Mouse (Mus musculus) thymus, postnatal 0 days (tissue): ENCODE data around the gene Osbpl11. TPM values are rescaled to one million over a fixed set of nuclear protein-coding genes. Genes with fewer than 3 reads are reported as not detected.
A peak's percentile ranks its signal among the peaks of the same experiment; 100 is the strongest.
"Not testable (repeated sequence)": the region's sequence is repeated elsewhere in the genome, so short reads cannot be mapped to it uniquely, and the experiment has no call there.

ENCODE experiments used
- DNase-seq: peaks from one replicate; pipeline ENCODE4 v3.0.0-alpha.2; 2015; ENCODE audit warnings: low spot score
- polyA plus RNA-seq: library from polyadenylated mRNA; unstranded; fragments of >200 nt; fragmentation: Nextera tagmentation; extraction: Ambion mirVana; gene quantifications from 2 replicates; pipeline ENCODE4 v1.2.1, GENCODE M21; 2015

The Osbpl11 gene
- 23.1 and 26.3 TPM in 2 replicates for polyA plus RNA-seq

DNA sequence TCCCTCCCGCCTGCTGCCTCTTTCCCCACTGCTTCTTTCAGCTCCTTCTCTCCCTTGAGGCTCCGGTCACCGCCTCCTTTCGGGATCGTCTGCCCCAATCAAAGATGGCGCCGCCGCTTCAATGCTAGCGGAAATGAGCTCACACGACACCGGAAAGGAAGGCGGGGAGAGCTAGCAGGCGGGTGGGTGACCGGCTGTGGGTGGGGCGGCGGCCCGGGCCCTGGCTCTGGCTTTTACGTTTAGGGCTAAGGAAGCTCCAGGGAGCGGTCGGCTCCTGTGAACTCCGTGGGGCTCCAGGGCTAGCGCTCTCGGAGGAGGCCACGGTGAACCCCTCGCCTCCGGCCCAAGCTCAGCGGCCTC lies at the start of gene Osbpl11:
Gene Osbpl11 (plus strand): TSS at position 171 of the 360 bp plus-strand sequence.
- peak; percentile 95 for DNase-seq

DNA sequence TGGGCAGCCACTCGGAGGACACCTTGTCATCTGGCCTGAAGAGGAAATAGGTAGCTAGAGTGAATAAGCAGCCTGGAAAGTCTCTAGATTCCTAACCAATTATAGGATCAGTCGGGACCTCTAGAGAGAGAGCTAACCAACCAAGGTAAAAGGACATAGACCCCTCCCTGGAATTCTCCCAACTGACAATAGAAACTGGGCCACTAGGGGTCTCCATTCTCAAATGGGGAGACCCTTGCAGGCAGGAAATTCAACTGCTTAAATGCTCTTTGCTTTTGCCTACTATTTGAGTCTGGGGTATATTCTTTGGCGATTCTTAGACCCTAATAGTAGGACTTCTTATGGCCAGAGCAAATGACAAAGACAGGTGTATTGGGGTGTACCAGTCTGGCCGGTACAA lies 49.7 kb upstream of the Osbpl11 start:
- peak; percentile 13 for DNase-seq

DNA sequence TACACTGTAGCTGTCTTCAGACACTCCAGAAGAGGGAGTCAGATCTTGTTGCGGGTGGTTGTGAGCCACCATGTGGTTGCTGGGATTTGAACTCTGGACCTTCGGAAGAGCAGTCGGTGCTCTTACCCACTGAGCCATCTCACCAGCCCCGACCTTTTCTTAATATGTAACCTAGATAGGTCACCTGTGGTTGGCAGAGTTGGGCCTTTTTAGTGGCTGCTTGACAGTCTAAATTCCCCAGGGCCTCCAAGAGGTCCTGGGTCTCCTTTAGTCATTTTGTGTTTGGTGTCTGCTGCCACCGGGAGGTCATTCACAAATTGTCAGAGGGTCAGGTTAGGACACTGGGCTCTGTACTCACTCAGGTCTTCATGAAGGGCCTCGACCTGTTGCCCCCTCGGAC lies 45.8 kb upstream of the Osbpl11 start:
- not testable (repeated sequence) for DNase-seq

DNA sequence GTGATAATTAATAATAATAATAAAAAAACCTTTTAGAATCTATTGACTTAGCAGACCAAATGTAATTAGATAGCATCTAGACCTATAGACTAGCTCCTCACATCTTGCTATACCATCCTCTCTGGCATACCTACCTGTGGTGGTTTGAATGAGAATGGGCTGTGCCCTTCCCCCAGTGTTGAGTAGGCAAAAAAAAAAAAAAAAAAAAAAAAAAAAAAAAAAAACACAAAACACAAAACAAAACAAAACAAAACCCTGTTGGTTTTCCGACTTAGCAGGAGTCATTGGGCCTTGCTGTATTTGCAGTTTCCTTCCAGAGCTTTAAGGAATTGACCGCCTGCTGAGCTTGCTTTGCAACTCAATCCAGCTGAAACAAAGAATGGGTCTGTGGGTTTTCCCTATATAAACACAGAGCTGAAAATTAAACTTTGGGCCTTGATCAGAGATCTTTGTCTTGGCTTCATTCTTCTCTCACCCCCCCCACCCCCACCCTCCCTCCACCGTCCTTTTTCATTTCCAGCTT lies 43.1 kb upstream of the Osbpl11 start:
- no peak for DNase-seq

DNA sequence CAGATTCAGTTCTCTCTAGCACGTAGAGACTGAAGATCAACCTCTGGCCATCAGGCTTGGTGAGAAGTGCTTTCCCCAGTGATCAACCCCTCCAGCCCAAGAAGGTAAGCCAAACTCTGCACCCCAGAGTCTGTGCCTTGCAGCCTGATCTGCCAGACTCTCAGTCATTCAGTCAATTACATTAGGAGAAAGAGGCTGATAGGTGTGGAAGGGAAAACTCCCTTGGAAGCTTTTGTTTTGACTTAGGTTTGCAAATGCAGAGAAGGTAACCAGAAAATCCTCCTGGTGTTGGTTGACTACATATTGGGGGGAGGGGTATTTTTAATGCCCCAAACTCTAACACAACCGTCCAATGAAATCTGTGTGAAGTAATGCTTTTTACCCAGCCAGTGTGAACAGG lies 41.4 kb upstream of the Osbpl11 start:
- no peak for DNase-seq

DNA sequence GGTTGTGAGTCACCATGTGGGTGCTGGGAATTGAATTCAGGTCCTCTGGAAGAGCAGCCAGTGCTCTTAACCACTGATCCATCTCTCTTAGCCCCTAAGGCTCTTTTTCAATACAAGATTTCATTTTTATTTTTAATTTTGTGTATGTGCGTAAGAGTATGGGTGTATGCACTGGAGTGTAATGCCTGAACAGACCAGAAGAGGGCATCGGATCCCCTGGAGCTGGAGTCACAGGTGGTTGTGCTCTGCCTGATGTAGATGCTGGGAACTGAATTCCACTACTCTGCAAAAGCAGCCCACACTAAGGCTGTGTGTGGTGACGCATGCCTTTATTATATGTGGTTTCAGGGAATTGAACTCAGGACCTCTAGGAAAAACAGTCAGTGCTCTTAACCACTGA lies 38.7 kb upstream of the Osbpl11 start:
- no peak for DNase-seq

DNA sequence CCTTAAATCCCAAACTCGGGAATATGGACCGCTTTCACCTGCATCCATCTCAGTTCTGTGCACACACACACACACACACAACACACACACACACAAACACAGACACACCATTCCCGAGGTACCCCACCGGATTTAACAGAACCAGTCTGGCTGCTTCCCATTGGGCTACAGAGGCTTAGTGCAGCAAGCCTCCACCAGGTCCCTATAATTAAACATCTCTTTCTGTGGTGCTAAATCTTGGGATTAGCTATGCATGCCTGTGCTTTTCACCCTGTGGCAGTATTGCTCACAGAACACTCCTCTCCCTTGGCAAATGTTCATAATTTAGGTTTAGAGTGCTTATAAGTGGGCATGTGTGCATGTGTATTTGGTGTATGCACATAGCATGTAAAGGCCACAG lies 36.7 kb upstream of the Osbpl11 start:
- no peak for DNase-seq

DNA sequence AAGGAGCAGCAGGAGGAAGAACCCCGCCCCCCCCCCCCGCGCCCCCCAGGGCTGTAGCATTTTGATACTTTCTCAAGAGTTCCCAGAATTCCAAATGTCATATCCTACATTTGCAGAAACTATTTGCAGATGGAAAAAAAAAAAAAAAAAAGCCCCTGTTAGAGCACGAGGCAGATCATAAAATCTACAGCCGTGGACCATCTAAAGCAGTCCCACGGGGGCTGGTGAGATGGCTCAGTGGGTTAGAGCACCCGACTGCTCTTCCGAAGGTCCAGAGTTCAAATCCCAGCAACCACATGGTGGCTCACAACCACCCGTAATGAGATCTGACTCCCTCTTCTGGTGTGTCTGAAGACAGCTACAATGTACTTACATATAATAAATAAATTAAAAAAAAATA lies 34.0 kb upstream of the Osbpl11 start:
- DNase-seq: not testable (repeated sequence)

DNA sequence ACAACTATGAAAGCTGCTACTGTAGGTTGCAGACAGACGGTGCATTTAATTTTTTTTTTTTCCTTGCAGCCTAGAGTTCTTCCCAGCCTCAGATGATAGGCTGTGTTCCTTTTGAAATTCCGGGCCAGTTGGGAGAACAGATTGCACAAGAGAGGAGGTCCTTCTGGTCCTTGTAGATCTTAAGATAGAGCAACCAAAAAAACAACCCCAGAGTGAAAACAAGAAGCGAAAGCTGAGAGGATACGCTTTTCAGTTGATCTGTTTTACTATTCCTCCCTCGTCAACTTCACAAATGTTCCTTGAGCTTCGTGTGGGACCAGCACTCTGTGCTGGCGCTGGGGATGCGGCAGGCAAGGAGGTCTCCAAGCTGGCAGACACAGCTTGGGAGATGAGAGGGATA lies 33.3 kb upstream of the Osbpl11 start:
- no peak for DNase-seq

DNA sequence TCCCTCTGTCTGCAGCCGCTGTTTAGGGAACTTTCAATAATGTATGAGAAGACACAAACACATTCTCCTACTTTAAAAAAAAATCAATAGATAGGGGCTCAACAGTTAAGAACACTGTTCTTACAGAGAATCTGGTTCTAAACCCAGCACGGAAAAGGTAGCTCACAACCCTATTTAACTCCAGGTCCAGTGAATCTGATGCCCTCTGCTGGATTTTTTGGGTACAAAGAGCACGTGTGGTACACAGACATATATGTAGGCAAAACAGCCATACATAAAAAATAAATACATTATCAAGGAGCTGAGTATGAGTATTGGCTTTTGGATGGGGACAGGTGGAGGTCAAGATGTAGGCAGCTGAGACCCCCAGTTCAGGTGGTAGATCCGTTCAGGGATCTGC lies 29.9 kb upstream of the Osbpl11 start:
- DNase-seq: peak; percentile 67

DNA sequence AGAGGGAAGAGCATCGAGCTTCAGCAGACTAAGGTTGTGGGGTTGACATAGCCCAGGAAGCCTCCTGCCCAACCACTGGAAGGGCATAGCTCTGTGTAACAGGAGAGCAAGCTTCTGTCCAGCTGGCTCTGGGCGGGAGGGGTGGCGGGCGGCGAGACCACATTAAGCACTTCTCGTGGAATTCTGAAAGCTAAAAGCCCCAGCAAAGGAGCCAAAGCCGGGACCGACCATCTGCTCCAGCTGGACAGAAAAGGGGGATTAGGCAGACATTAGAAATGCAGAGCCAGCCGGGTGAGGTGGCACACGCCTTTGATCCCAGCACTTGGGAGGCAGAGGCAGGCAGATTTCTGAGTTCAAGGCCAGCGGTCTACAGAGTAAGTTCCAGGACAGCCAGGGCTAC lies 26.9 kb upstream of the Osbpl11 start:
- no peak for DNase-seq

DNA sequence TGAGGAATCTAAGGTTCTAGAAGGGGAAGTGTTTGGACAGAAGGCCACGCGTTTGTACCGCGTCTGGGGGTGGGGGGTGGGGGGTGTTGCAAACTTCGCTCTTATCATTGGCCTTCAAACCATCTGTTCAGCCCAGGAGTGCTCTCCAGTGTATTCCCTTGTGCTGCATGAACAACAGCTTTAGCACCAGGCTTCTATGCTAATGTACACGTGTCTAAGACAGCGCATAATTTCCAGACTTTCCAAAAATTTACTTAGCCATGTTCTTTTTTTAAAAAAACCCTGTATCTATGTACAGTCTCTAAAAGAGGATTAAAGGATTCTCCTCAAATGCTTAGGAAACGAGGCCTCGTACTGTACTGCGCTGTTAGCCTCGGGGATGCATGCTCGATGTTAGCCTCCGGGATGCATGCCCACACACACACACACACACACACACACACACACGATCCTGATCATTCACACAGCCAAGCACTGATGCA lies 26.2 kb upstream of the Osbpl11 start:
- DNase-seq: no peak

DNA sequence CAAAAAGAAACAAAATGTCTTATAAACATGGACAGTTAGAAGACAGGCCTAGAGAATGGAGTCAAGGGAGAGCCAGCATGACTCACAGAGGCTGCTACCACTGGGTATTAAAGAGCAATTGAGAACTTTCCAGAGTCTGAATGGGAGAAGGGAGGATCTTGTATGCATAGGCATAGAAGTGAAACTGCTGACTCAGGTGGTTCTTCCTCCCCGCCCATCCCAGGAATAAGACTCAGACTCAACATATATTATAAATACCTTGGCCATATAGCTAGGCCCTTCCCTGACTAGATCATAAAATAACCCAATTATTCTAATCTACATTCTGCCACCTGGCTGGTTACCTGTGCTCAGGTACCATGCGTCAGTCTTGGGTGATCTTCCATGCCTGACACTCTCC lies 25.5 kb upstream of the Osbpl11 start:
- no peak for DNase-seq

DNA sequence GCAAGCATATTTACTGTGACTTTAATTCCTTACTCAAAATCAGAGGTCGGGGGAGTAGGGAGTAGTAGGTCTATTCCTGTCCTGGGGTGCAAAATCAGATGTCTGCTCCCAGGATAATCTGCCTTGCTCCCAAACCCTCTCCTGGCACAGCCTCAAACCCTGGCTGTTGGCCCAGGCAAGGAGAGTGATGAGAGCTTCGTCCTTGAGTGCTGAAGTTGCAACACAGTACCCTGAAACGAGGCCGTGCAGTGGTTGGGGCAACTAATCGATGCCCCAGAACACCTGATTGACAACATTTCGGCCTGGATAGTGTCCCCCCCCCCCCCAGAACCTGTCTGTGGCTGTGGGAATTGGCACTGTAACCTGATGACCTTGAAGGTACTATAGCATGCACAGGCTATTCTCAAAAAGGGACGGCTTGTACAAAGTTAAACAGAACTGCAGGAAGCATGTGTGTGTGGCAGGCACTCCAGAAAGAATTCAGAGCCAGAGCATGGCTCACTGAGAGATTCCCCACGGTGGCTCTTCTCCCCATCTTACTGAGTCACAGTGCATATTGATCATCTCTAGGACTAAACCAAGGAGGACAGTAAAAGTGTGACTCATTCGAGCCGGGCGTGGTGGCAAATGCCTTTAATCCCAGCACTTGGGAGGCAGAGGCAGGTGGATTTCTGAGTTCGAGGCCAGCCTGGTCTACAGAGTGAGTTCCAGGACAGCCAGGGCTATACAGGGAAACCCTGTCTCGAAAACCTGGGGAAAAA lies 21.4 kb upstream of the Osbpl11 start:
- DNase-seq: no peak

DNA sequence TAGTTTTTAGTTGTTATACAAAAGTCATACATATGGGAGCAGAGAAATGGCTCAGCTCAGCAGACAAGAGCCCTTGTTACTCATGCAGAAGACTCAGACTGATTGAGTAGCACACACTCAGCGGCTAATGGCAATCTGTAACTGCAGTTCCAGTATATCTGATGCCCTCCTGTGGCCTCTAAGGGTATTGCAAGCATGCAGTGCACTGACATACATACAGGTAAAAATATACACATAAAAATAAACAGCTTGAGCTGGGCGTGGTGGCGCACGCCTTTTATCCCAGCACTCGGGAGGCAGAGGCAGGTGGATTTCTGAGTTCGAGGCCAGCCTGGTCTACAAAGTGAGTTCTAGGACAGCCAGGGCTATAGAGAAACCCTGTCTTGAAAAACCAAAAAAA lies 18.6 kb upstream of the Osbpl11 start:
- peak; percentile 73 for DNase-seq

DNA sequence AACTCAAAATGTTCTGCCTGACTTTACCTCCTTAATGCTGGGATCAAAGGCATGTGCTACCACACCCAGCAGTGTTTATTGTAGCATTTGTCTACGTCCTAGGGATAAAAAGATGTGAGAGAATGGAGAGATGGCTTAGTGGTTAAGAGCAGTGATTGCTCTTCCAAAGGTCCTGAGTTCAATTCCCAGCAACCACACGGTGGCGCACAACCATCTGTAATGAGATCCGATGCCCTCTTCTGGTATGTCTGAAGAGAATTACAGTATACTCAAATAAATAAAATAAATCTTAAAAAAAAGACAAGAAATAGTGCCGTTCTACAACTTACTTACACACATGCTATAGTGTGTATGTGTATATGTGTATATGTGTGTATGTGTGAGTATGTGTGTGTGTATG lies 17.3 kb upstream of the Osbpl11 start:
- no peak for DNase-seq

DNA sequence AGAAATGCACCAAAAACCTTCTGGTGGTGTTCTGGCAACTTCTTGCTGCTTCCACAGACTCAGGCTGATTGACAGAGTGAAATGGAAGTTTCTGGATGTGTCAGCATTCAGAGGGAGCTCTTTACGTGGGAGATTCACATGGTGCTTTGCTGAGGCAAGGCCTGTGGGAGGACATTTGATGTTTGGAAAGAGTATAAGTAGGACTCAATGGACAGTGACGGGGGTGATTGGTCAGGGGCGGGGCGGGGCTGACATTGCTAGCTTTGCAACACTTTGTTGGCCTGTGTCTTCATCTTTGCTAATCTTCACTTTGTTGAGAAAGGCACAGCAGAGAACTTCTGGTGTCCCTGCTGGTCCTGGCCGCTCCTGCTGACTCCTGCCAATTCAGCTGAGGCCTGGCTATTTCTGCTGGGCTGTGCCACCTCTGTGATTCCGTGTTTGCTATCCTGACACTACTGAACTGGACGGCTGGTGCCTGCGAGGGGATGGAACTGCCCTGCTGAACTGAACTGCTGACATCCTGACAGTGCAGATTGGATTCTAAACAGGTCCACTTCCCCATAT lies 15.3 kb upstream of the Osbpl11 start:
- DNase-seq: no peak

DNA sequence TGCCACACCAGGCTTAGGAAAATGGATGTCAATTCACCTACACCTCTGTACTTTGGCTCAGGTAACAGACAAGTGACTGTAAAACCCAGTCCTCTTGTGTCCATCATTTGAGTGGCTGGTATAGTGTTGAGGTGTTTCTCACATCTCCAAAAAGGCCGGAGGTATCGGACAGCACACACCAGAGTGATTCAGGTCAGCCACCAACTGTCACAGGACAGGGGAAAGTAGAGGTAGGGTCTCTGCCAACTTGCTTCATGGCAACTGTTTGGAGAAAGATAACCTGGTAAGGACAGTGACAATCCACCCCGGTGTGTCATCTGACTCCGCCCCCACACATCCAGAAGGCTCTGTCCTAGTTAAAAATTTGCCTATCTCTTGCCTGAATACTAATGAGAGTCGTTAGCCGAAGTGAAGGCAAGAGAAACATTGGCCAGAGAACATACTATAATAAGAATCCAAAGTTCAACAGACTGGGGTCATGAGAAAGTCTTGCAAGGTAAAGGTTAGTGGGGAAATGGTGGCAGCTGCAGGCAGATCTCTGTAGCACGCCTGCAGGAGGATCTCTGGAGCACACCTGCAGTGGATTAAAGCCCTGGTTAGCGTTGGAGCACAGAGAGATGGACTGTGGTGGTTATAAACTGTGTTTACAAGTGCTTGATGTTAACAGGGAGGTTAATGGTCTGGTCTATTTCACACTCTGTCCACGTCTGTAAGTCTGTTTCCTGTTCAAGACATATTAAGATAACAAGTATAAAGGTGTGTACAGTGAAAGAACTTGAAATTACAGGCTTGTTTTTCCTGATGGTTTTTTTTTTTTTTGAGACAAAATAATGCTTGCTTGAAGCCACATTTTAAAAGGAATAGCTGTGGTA lies 13.9 kb upstream of the Osbpl11 start:
- no peak for DNase-seq

DNA sequence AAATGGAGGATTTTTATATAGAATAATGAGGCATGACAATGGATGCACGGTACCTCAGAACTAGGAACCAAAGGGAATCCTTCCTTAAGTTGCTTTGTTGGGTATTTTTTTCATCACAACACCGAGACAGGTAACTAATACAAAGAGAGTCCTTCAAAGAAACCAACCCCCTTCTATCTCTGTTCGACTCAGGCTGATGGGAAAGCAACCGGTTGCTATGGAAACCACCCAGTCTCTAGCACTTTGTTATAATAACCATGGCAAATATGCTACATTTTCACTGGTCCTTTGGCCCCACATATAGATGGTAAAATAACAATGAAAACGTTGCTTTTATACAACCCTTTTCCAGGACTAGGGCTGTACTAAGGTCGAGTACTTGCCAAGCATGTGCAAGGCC lies 13.1 kb upstream of the Osbpl11 start:
- no peak for DNase-seq

DNA sequence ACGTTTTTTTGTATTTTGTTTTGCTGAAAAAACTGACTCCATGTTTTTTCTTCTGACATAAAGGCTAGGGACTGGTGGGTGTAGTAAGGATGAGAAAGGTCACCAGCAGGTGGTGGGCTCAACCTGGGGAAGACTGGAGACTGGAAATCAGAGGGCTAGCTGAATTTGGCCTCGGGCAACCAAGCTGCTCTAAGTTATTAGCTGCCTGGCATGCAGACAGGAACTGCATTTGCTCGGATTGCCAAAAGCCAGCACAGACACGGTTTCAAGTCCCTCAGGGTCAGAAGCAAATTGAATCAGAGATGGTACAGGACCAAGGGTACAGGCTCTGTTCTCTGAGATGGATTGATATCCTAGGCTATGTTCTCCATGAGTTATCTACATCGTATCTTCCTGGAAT lies 11.7 kb upstream of the Osbpl11 start:
- no peak for DNase-seq

DNA sequence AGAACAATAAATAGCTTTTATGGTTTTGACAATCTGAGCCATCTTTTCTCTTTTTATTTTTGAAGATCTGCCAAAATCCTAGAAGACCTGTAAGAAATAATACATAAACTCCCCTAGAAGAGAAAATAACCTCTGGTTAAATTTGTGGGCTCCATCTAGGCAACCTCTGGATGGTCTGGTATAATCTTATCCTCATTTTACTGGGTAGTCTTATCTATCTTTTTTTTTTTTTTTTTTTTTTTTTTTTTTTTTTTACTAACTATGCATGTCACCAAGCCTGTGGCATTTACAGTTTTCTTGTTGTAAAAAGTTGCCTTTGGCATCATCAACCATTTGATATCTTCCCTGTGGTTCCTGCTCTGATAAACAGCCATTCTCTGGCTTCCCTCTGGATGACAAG lies 10.2 kb upstream of the Osbpl11 start:
- no peak for DNase-seq

DNA sequence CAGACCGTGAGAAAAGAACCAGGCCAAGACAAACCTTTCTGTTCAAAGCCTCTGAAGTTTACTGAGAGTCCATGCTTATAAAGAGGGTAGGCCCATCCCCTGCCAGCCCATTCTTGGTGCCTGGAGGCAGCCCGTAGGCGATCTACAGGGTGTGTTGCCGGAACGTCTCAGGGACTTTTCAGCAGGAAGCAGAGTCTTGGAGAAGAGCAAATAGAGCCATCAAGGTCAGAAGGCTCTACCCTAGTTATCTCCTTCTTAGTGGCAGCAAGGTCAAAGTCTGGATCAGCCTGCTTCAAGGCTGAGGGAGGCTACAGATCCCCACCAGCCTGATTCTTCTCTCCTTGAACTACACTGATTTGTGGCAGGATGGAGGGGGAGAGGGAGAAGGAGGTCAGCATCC lies 8.0 kb upstream of the Osbpl11 start:
- DNase-seq: not testable (repeated sequence)
